Mouse (Mus musculus): ENCODE data around the gene Hs6st1.

- TF ChIP-seq POLR2A (IDR thresholded peaks at IDR 0.05; ENCODE audit: insufficient read length, low read depth) (no peak), USF1 (IDR thresholded peaks at IDR 0.05; ENCODE audit: low read depth) (no peak), REST (IDR thresholded peaks at IDR 0.05; ENCODE audit: insufficient read depth, insufficient read length) (no peak), MYOG (IDR thresholded peaks at IDR 0.05; ENCODE audit: control insufficient read depth in 1 of 3, insufficient read depth in 1 of 3, insufficient read length in 2 of 3, low read depth in 2 of 3) (no peak), E2F4 (IDR thresholded peaks at IDR 0.05; ENCODE audit: insufficient read depth) (no peak)
Observed at GRCm38 (mm10) chr1:36053566-36053965, 14.6 kb upstream of the Hs6st1 start.

Data from myocyte (in vitro differentiated cells).